Mouse (Mus musculus) ovary, postnatal 10 days (tissue): Measurements from ENCODE around the gene Tmem43.

Experiments
- DNase-seq: peaks from one replicate; pipeline ENCODE4 v3.0.0; 2022; ENCODE audit warnings: low spot score

The Tmem43 gene

DNA sequence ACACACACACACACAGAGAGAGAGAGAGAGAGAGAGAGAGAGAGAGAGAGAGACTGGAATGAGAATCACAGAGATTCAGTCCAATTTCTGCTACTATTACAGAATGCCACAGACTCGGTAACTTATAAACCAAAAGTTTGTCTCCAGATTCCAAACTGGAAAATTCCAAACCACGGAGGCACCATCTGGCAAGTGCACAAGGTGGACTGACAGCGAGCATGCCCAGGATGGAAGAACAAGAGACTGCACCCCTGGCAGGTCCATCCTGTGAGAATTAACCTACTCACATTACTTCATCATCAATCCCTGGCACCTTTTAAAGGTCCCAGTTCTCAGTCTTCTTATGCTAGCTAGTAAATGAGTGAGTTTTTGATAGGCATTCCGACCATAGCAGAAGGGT lies 60.8 kb downstream of the Tmem43 start:
- no peak for DNase-seq

DNA sequence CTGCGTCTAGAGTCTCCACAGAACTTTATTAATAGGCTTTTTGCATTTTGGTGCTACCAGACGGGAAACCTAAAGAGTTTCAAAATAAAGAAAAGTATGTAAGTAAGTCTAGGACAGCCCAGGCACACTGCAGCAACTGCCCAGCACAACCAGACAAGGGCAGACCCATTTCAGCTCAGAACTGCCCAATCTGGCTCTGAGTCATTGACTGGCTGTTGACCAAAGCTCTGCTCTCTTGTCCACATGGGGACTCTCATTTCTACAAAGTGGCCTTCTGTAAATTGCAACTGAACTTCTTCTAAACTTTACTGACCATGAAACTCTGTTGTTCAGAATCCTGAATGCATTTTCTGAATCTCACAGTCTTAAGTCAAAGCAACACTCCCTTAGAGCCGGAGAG lies 61.7 kb downstream of the Tmem43 start:
- no peak for DNase-seq

DNA sequence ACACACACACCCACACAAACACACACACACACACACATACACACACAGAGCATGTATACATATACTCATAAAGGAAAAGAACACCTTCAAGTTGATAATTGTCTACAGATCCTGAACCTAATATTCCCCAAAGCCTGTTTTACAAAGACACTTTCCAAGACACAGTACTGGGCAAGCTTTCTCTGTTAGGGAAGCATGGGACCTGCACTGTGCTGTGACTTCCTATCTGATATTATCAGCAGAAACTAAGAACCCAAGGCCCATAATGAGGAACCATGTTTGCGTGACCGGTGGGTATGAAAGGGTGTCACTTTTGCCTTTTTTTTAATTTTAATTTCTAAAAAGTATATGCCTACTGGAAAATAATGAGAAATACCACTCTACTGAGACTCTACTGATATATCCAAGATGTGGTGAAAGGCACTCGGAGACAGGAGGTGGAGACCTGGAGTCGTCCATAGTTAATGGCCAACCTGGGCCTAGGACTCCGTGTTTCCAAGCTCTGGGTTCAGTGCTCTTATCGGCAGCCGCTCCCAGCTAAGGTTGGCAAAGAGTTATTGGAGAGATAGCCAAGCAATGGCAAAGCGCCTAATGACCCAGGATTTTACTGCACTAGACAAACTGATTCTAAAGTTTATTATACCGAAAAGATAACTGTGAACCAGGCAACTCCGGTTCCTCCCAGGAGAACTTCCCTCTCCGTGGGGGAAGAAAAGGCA lies 62.7 kb downstream of the Tmem43 start:
- DNase-seq, result no peak
